Mouse (Mus musculus): Measurements from ENCODE around the gene Bcl2l11. TPM values are rescaled to one million over a fixed set of nuclear protein-coding genes. Genes with fewer than 3 reads are reported as not detected.

The Bcl2l11 gene
- total and polyA plus RNA-seq, 3 experiments: 10.9 to 19.9 (median 13.5) TPM

- Histone ChIP-seq H3K27ac (no peak overlapping the region), H3K27me3 (ENCODE audit: control insufficient read depth, insufficient read depth, low read length) (no peaks in the 10 kb centered on the region), H3K36me3 (ENCODE audit: control insufficient read depth, insufficient read depth, low read length) (no peaks in the 10 kb centered on the region), H3K79me2 (replicated peaks; ENCODE audit: control insufficient read depth, insufficient read depth, low read length) (no peaks in the 10 kb centered on the region), H3K4me3 (no peak overlapping the region), H3K9ac (ENCODE audit: low read depth, low read length) (no peak overlapping the region), H3K4me1 (ENCODE audit: control insufficient read depth, insufficient read depth, low read length) (peaks cover 7% of the 10 kb centered on the region)
- TF ChIP-seq EP300 (IDR thresholded peaks at IDR 0.05; ENCODE audit: insufficient read depth, low read depth, low read length) (0 out of 2 replicates have a peak, but pooled peaks have one; percentile 32), CTCF (IDR thresholded peaks at IDR 0.05) (no peak), POLR2A (IDR thresholded peaks at IDR 0.05; ENCODE audit: insufficient read depth, low read depth, low read length) (no peak)
- intact Hi-C loops (cut with DNase I): no loop called here
- 63% methylated on average over 5 of the region's 5 CpGs for WGBS
- DNase-seq: peak; percentile 56 to 76
Observed at GRCm38 (mm10) chr2:128172266-128172665, 46.4 kb downstream of the Bcl2l11 start.

GRCm38 (mm10) chr2:128174176-128174575 is 48.3 kb downstream of the Bcl2l11 start:
- no peak for DNase-seq
- Histone ChIP-seq H3K4me1 (ENCODE audit: control insufficient read depth, insufficient read depth, low read length) (peaks cover 7% of the 10 kb centered on the region), H3K4me3 (no peak overlapping the region), H3K9ac (ENCODE audit: low read depth, low read length) (no peak overlapping the region), H3K27ac (no peak overlapping the region), H3K36me3 (ENCODE audit: control insufficient read depth, insufficient read depth, low read length) (no peaks in the 10 kb centered on the region), H3K27me3 (ENCODE audit: control insufficient read depth, insufficient read depth, low read length) (no peaks in the 10 kb centered on the region), H3K79me2 (replicated peaks; ENCODE audit: control insufficient read depth, insufficient read depth, low read length) (no peaks in the 10 kb centered on the region)
- TF ChIP-seq POLR2A (IDR thresholded peaks at IDR 0.05; ENCODE audit: insufficient read depth, low read depth, low read length) (no peak), CTCF (IDR thresholded peaks at IDR 0.05) (no peak), EP300 (IDR thresholded peaks at IDR 0.05; ENCODE audit: insufficient read depth, low read depth, low read length) (no peak)
- intact Hi-C loops (cut with DNase I): no loop called here
- 80% methylated on average over 5 of the region's 5 CpGs for WGBS

- TF ChIP-seq CTCF (IDR thresholded peaks at IDR 0.05) (no peak), EP300 (IDR thresholded peaks at IDR 0.05; ENCODE audit: insufficient read depth, low read depth, low read length) (no peak), POLR2A (IDR thresholded peaks at IDR 0.05; ENCODE audit: insufficient read depth, low read depth, low read length) (no peak)
- DNase-seq: no peak
- Histone ChIP-seq H3K79me2 (replicated peaks; ENCODE audit: control insufficient read depth, insufficient read depth, low read length) (no peaks in the 10 kb centered on the region), H3K9ac (ENCODE audit: low read depth, low read length) (no peak overlapping the region), H3K36me3 (ENCODE audit: control insufficient read depth, insufficient read depth, low read length) (no peaks in the 10 kb centered on the region), H3K27me3 (ENCODE audit: control insufficient read depth, insufficient read depth, low read length) (no peaks in the 10 kb centered on the region), H3K4me1 (ENCODE audit: control insufficient read depth, insufficient read depth, low read length) (peaks cover 10% of the 10 kb centered on the region), H3K4me3 (no peak overlapping the region), H3K27ac (no peak overlapping the region)
- intact Hi-C loops (cut with DNase I): loop anchor here (5.0 kb wide), 2 partner anchors 47 to 68 kb away; partner anchors contain the start of gene Bcl2l11
- whole genome bisulfite sequencing: 68% methylated on average over 9 of the region's 9 CpGs
Observed at GRCm38 (mm10) chr2:128174604-128175342, 48.9 kb downstream of the Bcl2l11 start.

- Histone ChIP-seq H3K9ac (ENCODE audit: low read depth, low read length) (no peak overlapping the region), H3K27ac (no peak overlapping the region), H3K36me3 (ENCODE audit: control insufficient read depth, insufficient read depth, low read length) (no peaks in the 10 kb centered on the region), H3K79me2 (replicated peaks; ENCODE audit: control insufficient read depth, insufficient read depth, low read length) (no peaks in the 10 kb centered on the region), H3K4me1 (ENCODE audit: control insufficient read depth, insufficient read depth, low read length) (peaks cover 10% of the 10 kb centered on the region), H3K4me3 (no peak overlapping the region), H3K27me3 (ENCODE audit: control insufficient read depth, insufficient read depth, low read length) (no peaks in the 10 kb centered on the region)
- 95% methylated on average over 6 of the region's 6 CpGs for WGBS
- TF ChIP-seq EP300 (IDR thresholded peaks at IDR 0.05; ENCODE audit: insufficient read depth, low read depth, low read length): no peak
- no peak for TF ChIP-seq CTCF (IDR thresholded peaks at IDR 0.05)
- TF ChIP-seq POLR2A (IDR thresholded peaks at IDR 0.05; ENCODE audit: insufficient read depth, low read depth, low read length): no peak
- intact Hi-C loops (cut with DNase I): loop anchor here (5.0 kb wide), 2 partner anchors 48 to 67 kb away; partner anchors contain the start of gene Bcl2l11
- DNase-seq: no peak
Observed at GRCm38 (mm10) chr2:128175625-128176024, 49.8 kb downstream of the Bcl2l11 start.

- Histone ChIP-seq H3K36me3 (ENCODE audit: control insufficient read depth, insufficient read depth, low read length) (no peaks in the 10 kb centered on the region), H3K4me1 (ENCODE audit: control insufficient read depth, insufficient read depth, low read length) (peaks cover 10% of the 10 kb centered on the region), H3K79me2 (replicated peaks; ENCODE audit: control insufficient read depth, insufficient read depth, low read length) (no peaks in the 10 kb centered on the region), H3K4me3 (no peak overlapping the region), H3K9ac (ENCODE audit: low read depth, low read length) (no peak overlapping the region), H3K27ac (no peak overlapping the region; the same call in 1 of the 2 replicates), H3K27me3 (ENCODE audit: control insufficient read depth, insufficient read depth, low read length) (no peaks in the 10 kb centered on the region)
- TF ChIP-seq CTCF (IDR thresholded peaks at IDR 0.05): no peak
- intact Hi-C loops (cut with DNase I): loop anchor here (5.0 kb wide), 2 partner anchors 49 to 66 kb away; partner anchors contain the start of gene Bcl2l11
- 33% methylated on average over 12 of the region's 12 CpGs for WGBS
- DNase-seq: peak in 1 of 2 experiments; percentile 36
Observed at GRCm38 (mm10) chr2:128176391-128177044, 50.7 kb downstream of the Bcl2l11 start.

- no peak overlapping the region for H3K4me3 ChIP-seq
- no peaks in the 10 kb centered on the region for H3K79me2 ChIP-seq (replicated peaks; ENCODE audit: control insufficient read depth, insufficient read depth, low read length)
- peaks cover 10% of the 10 kb centered on the region for H3K4me1 ChIP-seq (ENCODE audit: control insufficient read depth, insufficient read depth, low read length)
- H3K27ac ChIP-seq: no peak overlapping the region; the same call in 1 of the 2 replicates
- no peak for TF ChIP-seq EP300 (IDR thresholded peaks at IDR 0.05; ENCODE audit: insufficient read depth, low read depth, low read length)
- TF ChIP-seq CTCF (IDR thresholded peaks at IDR 0.05): no peak
- TF ChIP-seq POLR2A (IDR thresholded peaks at IDR 0.05; ENCODE audit: insufficient read depth, low read depth, low read length): no peak
- H3K27me3 ChIP-seq (ENCODE audit: control insufficient read depth, insufficient read depth, low read length): no peaks in the 10 kb centered on the region
- no peak overlapping the region for H3K9ac ChIP-seq (ENCODE audit: low read depth, low read length)
- WGBS: 29% methylated on average over 5 of the region's 5 CpGs
- DNase-seq: peak; percentile 42 to 47
- H3K36me3 ChIP-seq (ENCODE audit: control insufficient read depth, insufficient read depth, low read length): no peaks in the 10 kb centered on the region
- intact Hi-C loops (cut with DNase I): loop anchor here (5.0 kb wide), 2 partner anchors 50 to 65 kb away; partner anchors contain the start of gene Bcl2l11
Observed at GRCm38 (mm10) chr2:128177241-128177661, 51.4 kb downstream of the Bcl2l11 start.
